Mouse (Mus musculus): Measurements from ENCODE around the gene Atl3.

DNA sequence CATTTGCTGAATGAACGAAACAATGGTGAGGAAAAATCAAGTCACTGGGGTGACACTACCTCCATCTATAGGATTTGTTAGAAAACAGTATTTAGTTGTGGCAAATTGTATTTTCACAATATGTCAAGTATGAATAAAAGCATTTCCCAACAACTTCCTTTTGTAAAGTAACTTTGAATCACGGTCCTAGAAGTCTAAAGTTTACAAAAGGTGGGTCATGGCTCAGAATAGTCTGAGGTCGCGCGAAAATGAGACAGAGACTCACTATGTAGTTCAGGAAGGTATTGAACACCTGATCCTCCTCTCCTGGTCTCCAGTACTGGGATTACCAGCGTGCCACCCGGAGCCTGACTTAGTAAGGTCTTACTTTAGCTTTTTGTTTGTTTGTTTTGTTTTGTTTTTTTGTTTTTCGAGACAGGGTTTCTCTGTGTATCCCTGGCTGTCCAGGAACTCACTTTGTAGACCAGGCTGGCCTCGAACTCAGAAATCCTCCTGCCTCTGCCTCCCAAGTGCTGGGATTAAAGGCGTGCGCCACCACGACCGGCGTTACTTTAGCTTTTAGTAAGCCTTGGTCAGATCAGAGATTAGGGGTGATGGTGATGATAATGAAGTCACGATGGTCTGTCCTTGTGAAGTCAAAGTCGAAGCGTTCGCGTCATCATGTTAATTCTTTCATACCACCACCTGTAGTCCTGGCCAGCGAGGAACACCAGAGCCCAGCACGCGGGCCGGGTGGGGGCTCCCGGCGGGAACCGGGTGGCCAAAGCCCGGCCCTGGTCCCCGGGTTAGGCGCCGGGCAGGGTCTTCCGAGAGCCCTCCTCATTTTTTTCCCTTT lies at the start of gene Atl3:
- TF ChIP-seq CTCF (IDR thresholded peaks at IDR 0.05; ENCODE audit: low read depth, low read length) (no peak), GATA1 (IDR thresholded peaks at IDR 0.05; ENCODE audit: borderline replicate concordance, low read length) (no peak), POLR2AphosphoS5 (IDR thresholded peaks at IDR 0.05; ENCODE audit: insufficient replicate concordance, low read depth, low read length) (no peak)

All from G1E (cell line).